Mouse (Mus musculus) ES-Bruce4 (cell line): Measurements from ENCODE around the gene Caml. TPM values are rescaled to one million over a fixed set of nuclear protein-coding genes. Genes with fewer than 3 reads are reported as not detected.
"Not testable (repeated sequence)": the region's sequence is repeated elsewhere in the genome, so short reads cannot be mapped to it uniquely, and the experiment has no call there.

ENCODE experiments used
- H3K27ac ChIP-seq: 2 replicates; pipeline ENCODE4 v1.5.1; 2012; ENCODE audit warnings: low read length, inconsistent platforms; ENCODE audit not compliant: insufficient read depth
- H3K27me3 ChIP-seq: 2 replicates; pipeline ENCODE4 v1.6.1; 2012; ENCODE audit warnings: mild to moderate bottlenecking, low read length, inconsistent platforms; ENCODE audit not compliant: control insufficient read depth, poor library complexity, insufficient read depth, severe bottlenecking
- H3K36me3 ChIP-seq: 2 replicates; pipeline ENCODE4 v1.6.1; 2012; ENCODE audit warnings: inconsistent platforms, mild to moderate bottlenecking, low read length, moderate library complexity; ENCODE audit not compliant: control insufficient read depth, poor library complexity, insufficient read depth, severe bottlenecking
- H3K4me1 ChIP-seq: one replicate; pipeline ENCODE4 v1.8.1; 2011; ENCODE audit warnings: low read length; ENCODE audit not compliant: control insufficient read depth, insufficient read depth
- H3K4me3 ChIP-seq: 2 replicates; pipeline ENCODE4 v1.5.1; 2011; ENCODE audit warnings: low read depth, mild to moderate bottlenecking, low read length
- H3K9ac ChIP-seq: 2 replicates; pipeline ENCODE4 v1.6.1; 2012; ENCODE audit warnings: low read depth, mild to moderate bottlenecking, inconsistent platforms; ENCODE audit not compliant: poor library complexity, severe bottlenecking
- H3K9me3 ChIP-seq: replicated peaks from 2 replicates; pipeline ENCODE4 v1.6.1; 2012; ENCODE audit warnings: mild to moderate bottlenecking, low read length, inconsistent platforms; ENCODE audit not compliant: control insufficient read depth, poor library complexity, insufficient read depth, severe bottlenecking
- CTCF ChIP-seq: IDR thresholded peaks from one replicate; pipeline ENCODE4 v1.8.1; 2011; ENCODE audit warnings: low read depth, low read length
- EP300 ChIP-seq: IDR thresholded peaks from 2 replicates; pipeline ENCODE4 v1.6.1; 2011; ENCODE audit warnings: low read depth, low read length; ENCODE audit not compliant: insufficient read depth
- POLR2A ChIP-seq: IDR thresholded peaks from one replicate; pipeline ENCODE4 v1.8.1; 2011; ENCODE audit warnings: low read length; ENCODE audit not compliant: insufficient read depth
- polyA plus RNA-seq: library from polyadenylated mRNA; stranded (reverse); fragments of >200 nt; gene quantifications from 2 replicates; pipeline ENCODE4 v1.2.4, GENCODE M21; 2011; ENCODE audit warnings: low read depth; ENCODE audit not compliant: missing spikeins, insufficient read depth, insufficient read length

Gene Caml
- polyA plus RNA-seq, 1 experiment, result 26.3 TPM

DNA sequence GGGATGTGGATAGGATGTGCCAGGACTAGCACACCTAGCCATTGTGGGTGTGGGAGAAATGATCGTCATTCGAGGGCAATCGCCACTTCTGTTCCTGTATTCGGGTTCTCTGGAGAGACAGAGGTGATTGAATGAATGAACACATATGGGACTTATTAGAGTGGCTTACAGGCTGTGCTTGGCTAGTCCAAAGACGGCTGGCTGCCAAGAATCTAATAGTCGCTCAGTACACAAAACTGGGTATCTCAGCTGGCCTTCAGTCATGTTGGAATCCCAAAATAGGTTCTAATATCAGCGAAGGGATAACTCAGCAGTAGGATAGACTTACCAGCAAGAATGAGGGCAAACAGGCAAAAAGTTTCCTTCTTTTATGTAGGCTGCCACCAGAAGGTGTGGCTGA lies 10.8 kb upstream of the Caml start:
- no peak for TF ChIP-seq EP300
- TF ChIP-seq CTCF, result no peak
- Histone ChIP-seq H3K4me1 (no peaks in the 10 kb centered on the region), H3K4me3 (no peak overlapping the region), H3K9ac (no peak overlapping the region), H3K36me3 (no peaks in the 10 kb centered on the region), H3K27ac (no peak overlapping the region), H3K27me3 (no peaks in the 10 kb centered on the region), H3K9me3 (no peaks in the 10 kb centered on the region)

DNA sequence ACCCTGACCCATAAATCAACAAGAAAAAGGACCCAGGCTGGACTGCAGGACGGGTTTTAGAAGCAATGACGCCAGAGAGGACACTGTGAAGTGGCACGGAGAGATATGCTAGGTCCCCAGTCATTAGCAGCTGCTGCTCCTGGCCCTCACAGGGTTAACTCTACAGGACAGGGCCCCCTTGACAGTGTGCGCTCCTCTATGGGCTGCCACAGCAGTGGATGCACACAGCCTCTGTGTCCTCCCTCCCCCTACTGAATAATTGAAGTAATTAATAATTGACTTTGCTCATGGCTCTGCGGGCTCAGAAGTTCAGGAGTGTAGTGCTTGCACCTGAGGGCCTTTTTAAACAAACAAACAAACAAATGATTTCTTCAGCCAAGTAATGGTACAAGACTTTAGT lies 9.3 kb upstream of the Caml start:
- Histone ChIP-seq H3K27ac (no peak overlapping the region), H3K9me3 (no peaks in the 10 kb centered on the region), H3K4me1 (no peaks in the 10 kb centered on the region), H3K27me3 (no peaks in the 10 kb centered on the region), H3K9ac (no peak overlapping the region), H3K36me3 (no peaks in the 10 kb centered on the region), H3K4me3 (no peak overlapping the region)
- TF ChIP-seq CTCF, result no peak
- TF ChIP-seq EP300, result no peak
- no peak for TF ChIP-seq POLR2A

- H3K4me1 ChIP-seq, result no peaks in the 10 kb centered on the region
- no peak overlapping the region for H3K4me3 ChIP-seq
- TF ChIP-seq EP300 (no peak), CTCF (no peak), POLR2A (no peak)
- no peaks in the 10 kb centered on the region for H3K27me3 ChIP-seq
- H3K9me3 ChIP-seq, result no peaks in the 10 kb centered on the region
- H3K9ac ChIP-seq, result no peak overlapping the region
- no peaks in the 10 kb centered on the region for H3K36me3 ChIP-seq
- H3K27ac ChIP-seq, result no peak overlapping the region
Observed at GRCm38 (mm10) chr13:55619328-55619727, 3.5 kb upstream of the Caml start.

- no peaks in the 10 kb centered on the region for H3K36me3 ChIP-seq
- TF ChIP-seq CTCF, result no peak
- no peaks in the 10 kb centered on the region for H3K9me3 ChIP-seq
- no peaks in the 10 kb centered on the region for H3K27me3 ChIP-seq
- no peak overlapping the region for H3K4me3 ChIP-seq
- H3K9ac ChIP-seq, result no peak overlapping the region
- H3K27ac ChIP-seq, result no peak overlapping the region
- no peaks in the 10 kb centered on the region for H3K4me1 ChIP-seq
Observed at GRCm38 (mm10) chr13:55620275-55620674, 2.5 kb upstream of the Caml start.

DNA sequence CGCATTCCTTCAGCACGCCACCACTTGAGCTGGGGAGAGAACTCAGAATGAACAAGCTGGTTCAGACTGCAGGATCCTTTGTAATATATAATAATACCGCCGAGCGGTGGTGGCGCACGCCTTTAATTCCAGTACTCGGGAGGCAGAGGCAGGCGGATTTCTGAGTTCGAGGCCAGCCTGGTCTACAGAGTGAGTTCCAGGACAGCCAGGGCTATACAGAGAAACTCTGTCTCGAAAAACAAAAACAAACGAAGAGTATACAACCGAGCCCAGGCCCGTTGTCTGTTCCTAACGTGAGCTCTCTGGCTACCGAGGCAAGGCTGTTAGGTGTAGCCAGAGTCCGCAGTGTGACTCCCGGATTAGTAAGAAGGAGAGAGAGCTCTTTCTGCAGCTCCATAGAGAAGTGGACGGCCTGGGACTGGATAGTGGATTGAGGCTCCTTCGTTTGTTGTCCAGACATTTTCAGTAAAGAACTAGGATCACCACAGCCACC lies 603 bp upstream of the Caml start:
- not testable (repeated sequence) for H3K36me3 ChIP-seq, H3K9me3 ChIP-seq, H3K27me3 ChIP-seq, H3K27ac ChIP-seq, H3K4me1 ChIP-seq
- Histone ChIP-seq H3K4me3 (peak overlapping the region; percentile 98), H3K9ac (peak overlapping the region; percentile 80)

GRCm38 (mm10) chr13:55634639-55635127 lies 11.9 kb downstream of the Caml start, which contains the start of gene Ddx46:
Gene Ddx46 (plus strand): TSS chr13:55635027.
- H3K9ac ChIP-seq, result peak within 1 kb of the TSS; percentile 70

More at GRCm38 (mm10) chr13:55634639-55635127, 11.9 kb downstream of the Caml start, which contains the start of gene Ddx46:
- H3K27ac ChIP-seq, result no peak within 1 kb of the TSS
- H3K4me3 ChIP-seq, result peak within 1 kb of the TSS; percentile 79
- H3K27me3 ChIP-seq, result no peaks in the 10 kb centered on the region
- H3K36me3 ChIP-seq, result 0 out of 2 replicates have a peak, but pooled peaks cover 5% of the 10 kb centered on the region
- no peaks in the 10 kb centered on the region for H3K4me1 ChIP-seq
- no peaks in the 10 kb centered on the region for H3K9me3 ChIP-seq
- peak; percentile 66 for TF ChIP-seq CTCF
- peak; percentile 68 for TF ChIP-seq POLR2A
- TF ChIP-seq EP300, result no peak; the same call in 1 of the 2 replicates
